Mouse (Mus musculus): ENCODE measurements around the gene Zbtb38.

The Zbtb38 gene

GRCm38 (mm10) chr9:96639451-96639850 is 113.2 kb downstream of the Zbtb38 start:
- DNase-seq (ENCODE audit: low spot score in 2 of 2) = peak; percentile 71 to 73

DNA sequence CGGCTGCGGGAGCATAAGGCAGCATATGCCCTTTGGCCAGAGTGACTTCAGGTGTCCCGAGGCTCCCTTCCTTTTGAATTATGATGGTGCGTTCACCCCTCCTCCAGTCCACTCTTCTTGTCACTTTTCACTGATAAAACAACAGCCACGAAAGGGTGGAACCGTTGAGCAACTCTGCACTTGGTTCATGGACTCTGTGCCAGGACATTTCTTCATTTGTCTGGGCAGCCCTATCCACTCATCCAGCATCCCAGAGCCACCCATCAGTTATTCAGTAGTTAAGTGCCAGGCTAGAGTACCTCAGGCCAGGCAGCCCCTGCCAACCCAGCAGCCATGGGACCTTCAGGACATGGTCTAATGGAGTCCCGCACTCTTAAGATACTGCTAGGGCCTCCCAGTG is 114.1 kb downstream of the Zbtb38 start:
- no peak for DNase-seq (ENCODE audit: low spot score in 2 of 2)

DNA sequence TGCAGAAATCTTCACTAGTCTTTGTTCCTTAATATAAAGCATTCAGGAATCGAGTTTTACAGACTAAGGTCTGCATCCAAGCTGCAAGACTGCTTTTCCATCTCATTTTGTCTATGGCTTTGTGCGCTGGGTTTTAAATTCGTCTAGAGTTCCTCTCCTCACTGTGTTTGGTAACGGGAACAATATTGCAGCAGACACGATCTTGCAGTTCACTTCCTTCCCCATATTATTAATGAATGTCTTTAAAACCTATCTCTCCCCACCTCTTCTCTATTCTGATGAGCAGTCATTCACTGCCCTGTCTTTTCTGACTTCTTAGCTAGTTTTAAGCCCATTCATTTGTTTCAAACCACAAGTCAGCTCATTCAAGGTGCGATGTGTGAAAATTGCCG is 115.5 kb downstream of the Zbtb38 start:
- no peak for DNase-seq (ENCODE audit: low spot score in 2 of 2)

DNA sequence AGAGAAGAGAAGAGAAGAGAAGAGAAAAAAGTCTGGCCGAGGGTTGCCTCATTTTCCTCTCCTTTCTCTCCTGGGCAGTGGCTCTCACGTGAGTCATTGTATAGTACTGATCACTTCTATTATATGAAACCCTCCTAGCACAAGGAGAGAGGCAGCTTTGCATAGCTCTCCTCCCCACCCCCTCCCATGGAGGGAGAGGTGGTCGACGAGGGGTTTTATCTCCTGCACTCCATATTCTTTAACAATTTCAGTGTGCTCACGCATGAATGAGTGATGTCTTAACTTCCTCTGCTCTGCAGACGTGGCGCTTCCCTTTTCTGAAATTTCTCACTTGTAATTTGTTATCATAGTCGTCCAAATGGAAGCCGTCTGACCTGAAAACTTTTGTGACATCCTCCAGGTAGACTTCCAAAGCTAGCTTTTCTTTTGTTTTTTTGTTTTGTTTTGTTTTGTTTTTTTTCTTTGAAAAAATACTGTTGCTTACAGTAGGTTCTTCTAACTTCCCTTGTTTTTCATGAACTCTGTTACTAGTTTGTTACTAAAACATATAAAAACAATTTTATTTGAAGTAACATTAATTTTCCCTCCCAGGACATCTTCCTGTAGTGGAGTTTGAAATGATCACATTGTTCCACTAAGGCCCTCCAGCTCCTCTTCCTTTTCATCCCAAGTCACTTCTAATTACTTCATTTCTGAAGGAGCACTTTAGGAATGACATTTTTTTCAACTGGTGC is 116.0 kb downstream of the Zbtb38 start:
- no peak for DNase-seq (ENCODE audit: low spot score in 2 of 2)

GRCm38 (mm10) chr9:96635899-96636298 is 116.7 kb downstream of the Zbtb38 start:
- DNase-seq (ENCODE audit: low spot score in 2 of 2) = no peak

DNA sequence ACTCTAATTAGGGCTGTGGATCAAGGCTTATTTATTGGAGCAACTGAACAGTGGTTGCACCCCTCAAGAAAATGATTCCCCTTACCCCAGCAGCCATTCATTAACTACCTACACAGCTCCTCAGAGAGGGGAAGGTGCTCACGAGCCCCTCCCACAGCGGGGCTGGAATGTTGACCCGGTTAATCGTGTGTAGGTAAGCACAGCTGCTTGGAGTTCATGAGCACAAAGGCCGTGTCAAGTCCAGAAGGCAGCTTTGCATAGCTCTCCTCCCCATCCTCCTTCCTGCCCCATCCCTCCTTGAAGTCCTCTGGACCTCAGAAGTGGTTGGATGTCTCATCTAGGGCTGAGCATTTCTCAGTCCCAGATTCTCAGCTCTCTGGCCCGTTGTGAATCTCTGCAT is 117.5 kb downstream of the Zbtb38 start:
- no peak for DNase-seq (ENCODE audit: low spot score in 2 of 2)

GRCm38 (mm10) chr9:96633771-96634170 is 118.9 kb downstream of the Zbtb38 start:
- DNase-seq (ENCODE audit: low spot score in 2 of 2) = no peak

Data from right cerebral cortex, postnatal 10 days (tissue).